Mouse (Mus musculus) heart, postnatal 0 days (tissue): ENCODE measurements around the gene Rhob.

Experiments
- CTCF ChIP-seq: IDR thresholded peaks from 2 replicates; pipeline ENCODE4 v1.5.1; 2016; ENCODE audit warnings: antibody characterized with exemption, control low read depth, low read depth
- EP300 ChIP-seq: IDR thresholded peaks from 2 replicates; pipeline ENCODE4 v1.6.1; 2016; ENCODE audit warnings: antibody characterized with exemption, low read depth

DNA sequence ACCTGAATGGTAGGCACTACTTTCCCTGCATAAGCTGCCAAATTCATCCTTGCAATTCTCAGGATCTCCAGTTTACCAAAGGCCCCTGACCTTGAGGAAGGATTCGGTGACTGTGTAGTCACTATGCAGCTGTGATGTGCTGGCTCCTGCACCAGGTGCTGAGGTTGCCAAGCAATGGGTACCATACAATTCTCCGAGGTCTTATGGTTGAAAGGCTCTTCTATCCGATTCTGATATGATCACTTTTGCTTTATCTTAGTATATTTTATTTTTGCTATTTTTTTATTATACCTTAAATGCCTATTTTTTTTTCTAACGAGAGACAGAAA, 11.2 kb downstream of the Rhob start:
- TF ChIP-seq CTCF, result no peak
- no peak for TF ChIP-seq EP300
